Mouse (Mus musculus) olfactory bulb, adult 2 months (tissue): ENCODE results near the gene Eef1a1. TPM values are rescaled to one million over a fixed set of nuclear protein-coding genes. Genes with fewer than 3 reads are reported as not detected.
A peak's percentile ranks its signal among the peaks of the same experiment; 100 is the strongest.

ENCODE experiments used
- H3K27ac ChIP-seq: fragments of 200-500 bp; 2 replicates; pipeline ENCODE4 v1.5.1; 2012; ENCODE audit warnings: low read depth, low read length; ENCODE audit not compliant: insufficient read depth
- H3K4me1 ChIP-seq: fragments of 200-500 bp; 2 replicates; pipeline ENCODE4 v1.6.1; 2012; ENCODE audit warnings: low read length; ENCODE audit not compliant: control insufficient read depth, insufficient read depth
- H3K4me3 ChIP-seq: fragments of 200-500 bp; 2 replicates; pipeline ENCODE4 v1.5.1; 2012; ENCODE audit warnings: mild to moderate bottlenecking, low read depth, low read length, moderate library complexity; ENCODE audit not compliant: insufficient read depth
- CTCF ChIP-seq: fragments of 200-500 bp; IDR thresholded peaks from 2 replicates; pipeline ENCODE4 v1.5.1; 2012; ENCODE audit warnings: low read depth, mild to moderate bottlenecking, low read length, moderate library complexity; ENCODE audit not compliant: insufficient read depth
- POLR2A ChIP-seq: fragments of 200-500 bp; IDR thresholded peaks from 2 replicates; pipeline ENCODE4 v1.6.1; 2012; ENCODE audit warnings: mild to moderate bottlenecking, low read depth, low read length, moderate library complexity; ENCODE audit not compliant: insufficient read depth
- WGBS: fragments of 180-500 bp; shearing (Covaris S2); methylation state at CpG from one replicate; pipeline ENCODE4 v1.1.7; 2018; 5-methylcytosine and 5-hydroxymethylcytosine counted together
- polyA plus RNA-seq: library from polyadenylated mRNA; stranded (reverse); fragments of >200 nt; gene quantifications from 2 replicates; pipeline ENCODE4 v1.2.4, GENCODE M21; 2012; ENCODE audit warnings: low replicate concordance; ENCODE audit not compliant: missing spikeins, insufficient read depth, insufficient read length

Gene Eef1a1
- polyA plus RNA-seq, 1 experiment: 5,304 TPM

DNA sequence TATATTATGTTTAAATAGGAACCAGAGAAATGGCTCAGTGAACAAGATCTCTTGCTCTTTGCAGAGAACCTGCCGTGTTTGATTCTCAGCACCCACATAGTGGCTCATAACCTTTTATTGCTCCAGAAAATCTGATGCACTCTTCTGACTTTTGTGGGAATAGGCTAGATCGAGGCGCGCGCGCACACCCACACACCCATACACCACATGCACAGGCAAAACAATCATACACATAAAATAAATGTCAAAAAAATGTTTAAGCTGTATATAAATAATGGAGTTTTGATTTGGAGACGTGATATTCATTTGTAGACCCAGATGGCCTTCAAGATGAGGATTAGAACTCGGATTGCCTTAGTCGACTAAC lies 41.4 kb downstream of the Eef1a1 start:
- H3K4me1 ChIP-seq: peaks cover 9% of the 10 kb centered on the region
- WGBS: 22% methylated on average over 9 of the region's 9 CpGs
- H3K27ac ChIP-seq: no peak overlapping the region; the same call in 1 of the 2 replicates
- no peak for TF ChIP-seq CTCF
- no peak for TF ChIP-seq POLR2A
- H3K4me3 ChIP-seq: peak overlapping the region; percentile 69

DNA sequence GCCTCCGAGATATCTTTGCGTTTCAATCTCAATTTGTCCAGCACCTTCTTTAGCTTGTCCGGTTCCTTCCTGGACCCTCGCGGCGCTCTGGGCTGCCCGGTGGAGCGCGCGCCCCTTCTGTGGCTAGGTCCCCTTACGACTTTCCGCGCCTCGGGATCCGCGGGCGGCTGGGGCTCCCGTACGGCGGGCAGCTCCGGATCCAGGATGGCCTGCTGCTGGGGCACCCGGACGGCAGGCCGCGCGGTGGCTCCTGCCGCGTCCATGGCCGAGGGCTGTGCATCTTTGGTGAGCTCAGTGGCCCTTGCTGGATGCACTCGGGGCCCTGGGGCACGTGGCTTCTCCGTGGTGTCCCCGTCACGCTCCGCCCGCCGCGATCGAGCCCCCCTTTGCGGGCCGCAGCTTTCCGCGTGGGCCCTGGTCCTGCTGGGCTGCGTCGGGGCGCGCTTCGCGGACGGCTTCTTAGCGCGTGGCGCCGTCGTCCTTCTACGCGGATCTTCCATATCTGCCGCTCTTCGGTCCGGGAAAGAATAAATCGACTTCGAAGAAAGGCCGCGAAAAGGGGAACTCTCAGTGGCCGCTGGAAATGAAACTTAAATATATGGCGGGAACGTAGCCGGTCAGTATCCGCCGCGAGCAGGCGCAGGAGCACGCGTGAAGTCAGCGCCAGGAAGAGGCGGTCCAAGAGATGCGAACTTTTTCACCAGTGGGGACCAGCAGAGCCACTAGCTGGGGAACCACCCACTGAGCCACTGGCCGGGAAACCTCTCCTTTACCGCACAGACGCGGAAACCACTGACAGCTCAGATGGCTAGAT lies 46.2 kb downstream of the Eef1a1 start, which contains the start of gene Cgas:
TSS of gene Cgas (minus strand) at position 659 of the 814 bp plus-strand sequence.
- peak within 1 kb of the TSS; percentile 31 for H3K4me3 ChIP-seq
- TF ChIP-seq POLR2A: no peak
- TF ChIP-seq CTCF: no peak
- no peak within 1 kb of the TSS for H3K27ac ChIP-seq
- under 1% methylated on average over 81 of the region's 81 CpGs for WGBS
- peaks cover 9% of the 10 kb centered on the region for H3K4me1 ChIP-seq

DNA sequence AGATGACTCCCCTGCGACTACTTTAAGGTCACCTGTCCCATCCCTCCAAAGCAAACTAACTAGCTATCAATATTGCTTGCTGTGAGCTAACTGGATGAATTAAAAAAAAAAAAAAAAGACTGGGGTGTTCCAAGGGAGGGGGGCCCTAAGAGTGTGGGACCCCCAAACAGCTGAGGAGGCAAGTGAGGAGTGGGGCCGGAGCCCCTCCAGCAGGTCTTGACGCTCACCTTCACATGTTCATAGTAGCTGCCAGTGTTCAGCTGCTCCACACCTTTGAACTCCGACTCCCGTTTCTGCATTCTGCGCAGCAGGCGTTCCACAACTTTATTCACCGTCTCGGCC lies 46.7 kb downstream of the Eef1a1 start:
- Histone ChIP-seq H3K27ac (no peak overlapping the region), H3K4me3 (peak overlapping the region; percentile 31), H3K4me1 (peaks cover 9% of the 10 kb centered on the region)
- WGBS: 4% methylated on average over 9 of the region's 9 CpGs
- TF ChIP-seq CTCF: no peak

DNA sequence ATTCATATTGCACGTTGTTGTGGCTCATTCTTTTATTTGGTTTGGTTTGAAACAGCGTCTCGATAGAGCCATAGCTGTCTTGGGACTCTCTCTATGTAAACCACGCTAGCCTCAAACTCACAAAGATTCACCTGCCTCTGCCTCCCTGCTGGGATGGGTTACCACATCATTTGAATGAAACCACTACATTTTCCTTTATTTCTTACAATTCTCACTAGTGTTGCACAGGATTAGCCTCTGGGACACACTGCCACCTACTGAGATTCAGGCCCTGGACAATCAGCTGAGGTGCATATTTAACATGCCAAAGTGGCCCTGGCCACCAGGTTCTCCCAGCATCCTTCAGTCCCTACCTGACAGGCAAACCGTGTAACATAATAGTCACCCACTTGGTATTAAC lies 49.5 kb downstream of the Eef1a1 start:
- no peak overlapping the region for H3K4me3 ChIP-seq
- peaks cover 9% of the 10 kb centered on the region for H3K4me1 ChIP-seq
- no peak overlapping the region for H3K27ac ChIP-seq
- WGBS: 71% methylated on average over 5 of the region's 5 CpGs
- no peak for TF ChIP-seq POLR2A
- no peak for TF ChIP-seq CTCF

DNA sequence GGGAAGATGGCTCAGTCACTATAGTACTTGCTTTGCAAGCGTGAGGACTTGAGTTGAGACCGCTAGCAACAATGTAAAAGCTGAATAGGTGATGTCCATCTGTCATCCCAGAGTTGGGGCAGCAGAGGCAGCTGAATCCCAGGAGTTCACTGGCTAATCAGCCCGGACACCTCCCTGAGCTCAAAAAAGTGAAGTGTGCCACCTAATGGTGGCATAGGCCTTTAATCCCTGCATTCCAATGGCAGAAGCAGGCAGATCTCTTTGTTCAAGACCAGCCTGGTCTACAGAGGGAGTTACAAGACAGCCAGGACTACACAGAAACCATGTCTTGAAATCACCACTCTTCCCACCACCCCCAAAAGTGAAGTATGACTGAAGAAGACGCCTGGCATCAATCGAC lies 56.5 kb downstream of the Eef1a1 start:
- TF ChIP-seq POLR2A (no peak), CTCF (no peak)
- H3K4me1 ChIP-seq: peaks cover 2% of the 10 kb centered on the region
- no peak overlapping the region for H3K4me3 ChIP-seq
- 92% methylated on average over 5 of the region's 5 CpGs for WGBS
- H3K27ac ChIP-seq: no peak overlapping the region

DNA sequence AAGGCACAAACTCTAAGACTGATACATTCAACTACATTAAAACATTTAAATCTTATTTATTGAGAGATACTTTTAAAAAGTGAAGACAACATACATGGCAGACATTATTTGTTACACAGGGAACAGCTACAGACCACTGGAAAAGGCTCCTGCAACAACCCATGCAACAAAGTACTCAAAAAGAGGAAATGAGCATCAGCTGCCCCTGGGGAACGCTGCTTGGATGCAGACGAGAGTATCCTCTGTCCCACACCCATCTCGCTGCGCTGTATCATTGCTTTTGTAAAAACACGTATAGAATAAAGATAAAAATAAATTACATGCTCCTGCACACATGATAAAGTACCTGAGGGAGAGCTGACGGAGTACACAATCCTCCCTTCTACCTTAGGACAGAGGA lies 58.5 kb downstream of the Eef1a1 start:
- no peak overlapping the region for H3K4me3 ChIP-seq
- peaks cover 4% of the 10 kb centered on the region for H3K4me1 ChIP-seq
- no peak overlapping the region for H3K27ac ChIP-seq
- 83% methylated on average over 6 of the region's 6 CpGs for WGBS
- TF ChIP-seq CTCF (no peak), POLR2A (no peak)

DNA sequence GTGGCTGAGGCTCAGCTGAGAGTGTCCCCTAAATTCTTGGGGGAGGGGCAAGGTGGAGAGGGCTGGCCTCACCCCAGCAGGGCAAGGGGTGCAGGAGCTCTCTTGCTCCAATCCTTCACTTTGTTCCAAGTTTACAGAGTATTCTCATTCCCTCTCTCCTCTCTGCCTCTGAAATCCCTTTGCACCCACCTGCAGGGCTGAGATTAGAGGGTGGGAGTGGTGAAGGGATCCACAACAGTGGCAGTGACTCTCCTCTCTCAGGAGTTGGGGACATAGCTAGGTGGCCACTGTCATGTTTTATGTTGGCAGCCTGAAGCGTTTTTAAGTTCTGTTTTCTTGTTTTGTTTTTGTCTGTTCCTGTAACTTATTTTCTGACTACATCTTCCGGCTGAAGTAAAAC lies 59.4 kb downstream of the Eef1a1 start:
- WGBS: 59% methylated on average over 2 of the region's 2 CpGs
- H3K4me3 ChIP-seq: no peak overlapping the region
- TF ChIP-seq CTCF (no peak), POLR2A (no peak)
- H3K27ac ChIP-seq: no peak overlapping the region
- peaks cover 4% of the 10 kb centered on the region for H3K4me1 ChIP-seq

DNA sequence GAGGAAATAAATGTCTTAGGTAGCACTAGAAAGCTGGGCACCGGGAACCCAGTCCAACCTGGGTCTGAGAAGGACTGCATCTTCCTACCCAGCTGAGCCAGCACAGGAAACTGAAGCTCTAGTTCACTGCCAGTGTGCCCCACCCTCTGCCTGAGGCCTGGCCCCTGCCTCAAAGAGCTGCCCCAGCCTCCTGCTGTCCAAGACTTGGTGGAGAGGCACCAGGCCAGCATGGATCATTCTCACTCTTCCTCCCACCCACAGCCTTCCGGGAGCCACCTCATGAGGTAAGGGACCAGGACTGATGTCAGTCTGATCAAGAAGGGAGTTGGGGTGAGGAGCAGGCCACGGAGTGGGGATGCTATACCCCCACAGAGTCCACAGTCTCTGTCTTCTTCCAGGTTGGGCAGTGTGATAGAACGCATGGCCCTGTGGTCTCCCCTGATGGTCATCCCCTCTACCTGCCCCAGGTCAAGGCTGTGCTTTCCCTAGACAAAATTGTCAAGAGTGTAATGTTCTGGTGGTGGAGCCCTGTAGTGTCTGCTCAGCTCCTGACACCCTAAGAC lies 60.0 kb downstream of the Eef1a1 start:
- Histone ChIP-seq H3K27ac (no peak overlapping the region), H3K4me1 (peaks cover 4% of the 10 kb centered on the region), H3K4me3 (no peak overlapping the region)
- 88% methylated on average over 4 of the region's 4 CpGs for WGBS
- TF ChIP-seq POLR2A: no peak
- TF ChIP-seq CTCF: no peak

Other genes with a start within 250 kb of the Eef1a1 start
- not detected in 2 replicates for gene Gm3776, start 232.0 kb downstream of the Eef1a1 start, polyA plus RNA-seq
- gene Gm10639, start 199.2 kb downstream of the Eef1a1 start, polyA plus RNA-seq: not detected in 2 replicates
- gene Omt2a, start 174.4 kb downstream of the Eef1a1 start, polyA plus RNA-seq: not detected in 2 replicates
- gene Omt2b, start 161.6 kb downstream of the Eef1a1 start, polyA plus RNA-seq: not detected in 2 replicates
- gene Gsta2, start 133.4 kb downstream of the Eef1a1 start, polyA plus RNA-seq: not detected in 2 replicates
- gene Dppa5a, start 121.0 kb downstream of the Eef1a1 start, polyA plus RNA-seq: not detected in 2 replicates
- gene Ooep, start 110.4 kb downstream of the Eef1a1 start, polyA plus RNA-seq: not detected in 2 replicates
- not detected in 2 replicates for gene Ddx43, start 93.4 kb downstream of the Eef1a1 start, polyA plus RNA-seq
- not detected in 2 replicates for gene Cgas, start 45.9 kb downstream of the Eef1a1 start, polyA plus RNA-seq
- not detected in 2 replicates for gene Mto1, start 40.9 kb downstream of the Eef1a1 start, polyA plus RNA-seq
- not detected in 2 replicates for gene Gm17324, start 40.4 kb downstream of the Eef1a1 start, polyA plus RNA-seq
- not detected in 2 replicates for gene Slc17a5, start 98.9 kb upstream of the Eef1a1 start, polyA plus RNA-seq
- gene Cd109, start 126.4 kb upstream of the Eef1a1 start, polyA plus RNA-seq: not detected in 2 replicates